ENCODE assay signal across 9 mouse cellular contexts in genomic region chr1:165705868-165706348, GRCm38 (mm10). TPM values are rescaled to one million over a fixed set of nuclear protein-coding genes. Genes with fewer than 3 reads are reported as not detected.
DNase-seq lines count a peak whose midpoint lies in the region; ATAC-seq lines count a peak whose summit lies in the region.
"Had no signal": no experiment of that assay in that cellular context is flagged by ENCODE, and none has a peak within 500 bp of the region (broad histone marks: within the 10 kb centered on the region; RNA-seq: fewer than 3 reads in every experiment).

No protein-coding gene starts in this region.

- H3K4me2 ChIP-seq in hindbrain, embryonic 15.5 days, result peak overlapping the region; percentile 99
- peak overlapping the region; percentile 68 for H3K4me2 ChIP-seq in heart, embryonic 15.5 days

- H3K4me3 ChIP-seq in hindbrain, embryonic 15.5 days, result no peak overlapping the region
- H3K4me3 ChIP-seq in hindbrain, embryonic 10.5 days, result no peak overlapping the region
- H3K4me3 ChIP-seq in heart, embryonic 15.5 days, result peak overlapping the region; percentile 93

- 88% methylated on average over 7 of the region's 7 CpGs for WGBS in hindbrain, embryonic 15.5 days
- WGBS in hindbrain, embryonic 10.5 days, result 86% methylated on average over 7 of the region's 7 CpGs
- 57% methylated on average over 7 of the region's 7 CpGs for WGBS in heart, embryonic 15.5 days

- no peak overlapping the region for H3K27ac ChIP-seq in hindbrain, embryonic 15.5 days (replicated peaks)
- no peak overlapping the region for H3K27ac ChIP-seq in hindbrain, embryonic 10.5 days
- H3K27ac ChIP-seq in heart, embryonic 15.5 days, result peak overlapping the region; percentile 95

- H3K9me3 ChIP-seq in hindbrain, embryonic 15.5 days, result no peaks in the 10 kb centered on the region
- H3K9me3 ChIP-seq in hindbrain, embryonic 10.5 days, result no peaks in the 10 kb centered on the region
- no peaks in the 10 kb centered on the region for H3K9me3 ChIP-seq in heart, embryonic 15.5 days (replicated peaks)

- H3K27me3 ChIP-seq in hindbrain, embryonic 15.5 days, result peaks cover 22% of the 10 kb centered on the region
- H3K27me3 ChIP-seq in hindbrain, embryonic 10.5 days (ENCODE audit: insufficient read depth, poor library complexity, severe bottlenecking), result peaks cover 67% of the 10 kb centered on the region
- H3K27me3 ChIP-seq in heart, embryonic 15.5 days, result no peaks in the 10 kb centered on the region

- no peak for ATAC-seq in hindbrain, embryonic 15.5 days (ENCODE audit: low FRiP score, low read depth)
- no peak for ATAC-seq in heart, embryonic 15.5 days (replicated peaks; ENCODE audit: insufficient number of reproducible peaks, insufficient read depth, low FRiP score, low read depth)

- H3K4me1 ChIP-seq in hindbrain, embryonic 15.5 days (replicated peaks), result peaks cover 23% of the 10 kb centered on the region
- peaks cover 44% of the 10 kb centered on the region for H3K4me1 ChIP-seq in hindbrain, embryonic 10.5 days (replicated peaks)
- peaks cover 75% of the 10 kb centered on the region for H3K4me1 ChIP-seq in heart, embryonic 15.5 days (replicated peaks)

- H3K9ac ChIP-seq in hindbrain, embryonic 15.5 days, result no peak overlapping the region
- H3K9ac ChIP-seq in heart, embryonic 15.5 days, result peak overlapping the region; percentile 91

- DNase-seq in hindbrain, embryonic 10.5 days (ENCODE audit: low spot score), result no peak
- peak; percentile 54 for DNase-seq in CD4-positive, CD25-positive, alpha-beta regulatory T cell, adult 2 months (ENCODE audit: low read depth, low spot score)
- peak; percentile 71 for DNase-seq in naive thymus-derived CD4-positive, alpha-beta T cell, adult 2 months (ENCODE audit: low read depth)
- no peak for DNase-seq in left cerebral cortex, adult 11 months (ENCODE audit: low spot score)
- no peak for DNase-seq in Muller cell, postnatal 12 days (ENCODE audit: inconsistent ontology term)
- DNase-seq in spleen, adult 12 weeks (ENCODE audit: low spot score), result no peak
- DNase-seq: cerebellum, adult 11-12 months had no signal

- H3K36me3 ChIP-seq in hindbrain, embryonic 15.5 days, result no peaks in the 10 kb centered on the region
- no peaks in the 10 kb centered on the region for H3K36me3 ChIP-seq in hindbrain, embryonic 10.5 days
- H3K36me3 ChIP-seq in heart, embryonic 15.5 days, result no peaks in the 10 kb centered on the region

RNA-seq across cellular contexts. Expression of gene Rcsd1, which starts 3.6 kb away (rescaled TPM):
- 9.9 and 10.5 TPM in 2 replicates for polyA plus RNA-seq in hindbrain, embryonic 15.5 days (2015; fragmentation: Nextera tagmentation; extraction: Ambion mirVana)
- polyA plus RNA-seq in hindbrain, embryonic 10.5 days (2016; fragmentation: Nextera tagmentation; extraction: Ambion mirVana), result 11.2 and 11.4 TPM in 2 replicates
- 90.4 and 98.4 TPM in 2 replicates for polyA plus RNA-seq in heart, embryonic 15.5 days (2015; fragmentation: Nextera tagmentation; extraction: Ambion mirVana)

RNA-seq across cellular contexts. Expression of gene Creg1, which starts 57.6 kb away (rescaled TPM):
- polyA plus RNA-seq in hindbrain, embryonic 15.5 days (2015; fragmentation: Nextera tagmentation; extraction: Ambion mirVana), result 32.7 and 34.1 TPM in 2 replicates
- 30.0 and 40.7 TPM in 2 replicates for polyA plus RNA-seq in hindbrain, embryonic 10.5 days (2016; fragmentation: Nextera tagmentation; extraction: Ambion mirVana)
- 69.9 and 75.6 TPM in 2 replicates for polyA plus RNA-seq in heart, embryonic 15.5 days (2015; fragmentation: Nextera tagmentation; extraction: Ambion mirVana)

Comparison
In these comparisons a context has a peak if more than half of its experiments do, and no peak if none do; other contexts are left out.
1. DNase-seq: peak in CD4-positive, CD25-positive, alpha-beta regulatory T cell, adult 2 months (single experiment) and naive thymus-derived CD4-positive, alpha-beta T cell, adult 2 months (single experiment); none in hindbrain, embryonic 10.5 days (single experiment), left cerebral cortex, adult 11 months (single experiment), Muller cell, postnatal 12 days (single experiment) and spleen, adult 12 weeks (single experiment).